24 mouse cellular contexts compared by ENCODE assay signal in genomic region chr16:90851621-90852334, GRCm38 (mm10). TPM values are rescaled to one million over a fixed set of nuclear protein-coding genes. Genes with fewer than 3 reads are reported as not detected.
DNase-seq lines count a peak whose midpoint lies in the region; ATAC-seq and TF ChIP-seq lines count a peak whose summit lies in the region.
"Had no signal": no experiment of that assay in that cellular context is flagged by ENCODE, and none has a peak within 500 bp of the region (broad histone marks: within the 10 kb centered on the region; RNA-seq: fewer than 3 reads in every experiment).

No protein-coding gene starts in this region.

- no peak for TF ChIP-seq CTCF in forebrain, postnatal 0 days (IDR thresholded peaks at IDR 0.05; ENCODE audit: low read depth)
- TF ChIP-seq CTCF in hindbrain, postnatal 0 days (IDR thresholded peaks at IDR 0.05; ENCODE audit: low read depth), result no peak

- peaks cover 62% of the 10 kb centered on the region for H3K4me1 ChIP-seq in forebrain, embryonic 10.5 days
- H3K4me1 ChIP-seq in forebrain, postnatal 0 days (ENCODE audit: insufficient read depth), result 0 out of 2 replicates have a peak, but pooled peaks cover 5% of the 10 kb centered on the region
- H3K4me1 ChIP-seq in limb, embryonic 12.5 days (replicated peaks), result peaks cover 57% of the 10 kb centered on the region
- H3K4me1 ChIP-seq in hindbrain, postnatal 0 days (ENCODE audit: insufficient read depth, low read length), result no peaks in the 10 kb centered on the region
- H3K4me1 ChIP-seq: hindbrain, embryonic 15.5 days; intestine, embryonic 15.5 days had no signal

- no peak for ATAC-seq in forebrain, postnatal 0 days
- ATAC-seq in limb, embryonic 12.5 days (ENCODE audit: insufficient number of reproducible peaks, insufficient read depth, low FRiP score, low TSS enrichment, low read depth), result peak; percentile 65; the same call in 1 of the 2 replicates
- no peak for ATAC-seq in hindbrain, postnatal 0 days
- ATAC-seq: intestine, embryonic 15.5 days; Patski had no signal

- no peak for DNase-seq in forebrain, embryonic 10.5 days (ENCODE audit: extremely low spot score, low spot score)
- no peak for DNase-seq in forebrain, postnatal 0 days
- DNase-seq in forelimb bud, embryonic 11.5 days (ENCODE audit: low read depth, low spot score), result peak; percentile 44
- no peak for DNase-seq in hindbrain, postnatal 0 days (ENCODE audit: low spot score)
- no peak for DNase-seq in layer of hippocampus, postnatal 25 days (ENCODE audit: extremely low spot score in 1 of 2, low spot score in 1 of 2)
- DNase-seq: adrenal gland, postnatal 10 days; adrenal gland, postnatal 36 days; cerebellum, adult 18-20 months; cerebellum, adult 9-10 months; gastrocnemius, postnatal 25 days; heart, adult 2 months; kidney, adult 11 months had no signal

- H3K9me3 ChIP-seq in forebrain, embryonic 10.5 days, result no peaks in the 10 kb centered on the region
- no peaks in the 10 kb centered on the region for H3K9me3 ChIP-seq in forebrain, postnatal 0 days (ENCODE audit: low read length)
- H3K9me3 ChIP-seq in limb, embryonic 12.5 days, result no peaks in the 10 kb centered on the region
- H3K9me3 ChIP-seq in hindbrain, postnatal 0 days (ENCODE audit: low read length), result no peaks in the 10 kb centered on the region
- H3K9me3 ChIP-seq: embryonic facial prominence, embryonic 15.5 days; forebrain, embryonic 12.5 days; forebrain, embryonic 15.5 days; G1E; hindbrain, embryonic 12.5 days; hindbrain, embryonic 15.5 days; intestine, embryonic 15.5 days had no signal

- H3K36me3 ChIP-seq in forebrain, embryonic 10.5 days (replicated peaks), result no peaks in the 10 kb centered on the region
- no peaks in the 10 kb centered on the region for H3K36me3 ChIP-seq in forebrain, postnatal 0 days (ENCODE audit: insufficient read depth)
- no peaks in the 10 kb centered on the region for H3K36me3 ChIP-seq in limb, embryonic 12.5 days
- H3K36me3 ChIP-seq in hindbrain, postnatal 0 days (ENCODE audit: insufficient read depth, low read length), result no peaks in the 10 kb centered on the region
- H3K36me3 ChIP-seq: embryonic facial prominence, embryonic 15.5 days; forebrain, embryonic 12.5 days; forebrain, embryonic 15.5 days; G1E; hindbrain, embryonic 12.5 days; hindbrain, embryonic 15.5 days; intestine, embryonic 15.5 days had no signal

- no peak overlapping the region for H3K4me2 ChIP-seq in forebrain, postnatal 0 days (ENCODE audit: low read depth)
- H3K4me2 ChIP-seq in limb, embryonic 12.5 days, result 0 out of 2 replicates have a peak overlapping the region, but pooled peaks have one; percentile 5
- H3K4me2 ChIP-seq in hindbrain, postnatal 0 days (ENCODE audit: low read depth, low read length), result no peak overlapping the region
- H3K4me2 ChIP-seq: embryonic facial prominence, embryonic 15.5 days; forebrain, embryonic 12.5 days; forebrain, embryonic 15.5 days; heart, embryonic 11.5 days; hindbrain, embryonic 12.5 days; hindbrain, embryonic 15.5 days; intestine, embryonic 15.5 days had no signal

- 42% methylated on average over 11 of the region's 11 CpGs for WGBS in forebrain, embryonic 10.5 days
- WGBS in forebrain, postnatal 0 days, result 46% methylated on average over 11 of the region's 11 CpGs
- WGBS in limb, embryonic 12.5 days, result 37% methylated on average over 11 of the region's 11 CpGs
- 64% methylated on average over 11 of the region's 11 CpGs for WGBS in hindbrain, postnatal 0 days

- no peak overlapping the region for H3K9ac ChIP-seq in forebrain, postnatal 0 days
- no peak overlapping the region for H3K9ac ChIP-seq in limb, embryonic 12.5 days (replicated peaks)
- H3K9ac ChIP-seq in hindbrain, postnatal 0 days (replicated peaks; ENCODE audit: low read length), result no peak overlapping the region
- H3K9ac ChIP-seq: embryonic facial prominence, embryonic 15.5 days; forebrain, embryonic 12.5 days; forebrain, embryonic 15.5 days; hindbrain, embryonic 12.5 days; hindbrain, embryonic 15.5 days; intestine, embryonic 15.5 days had no signal

- H3K27me3 ChIP-seq in forebrain, embryonic 10.5 days (ENCODE audit: poor library complexity, severe bottlenecking), result no peaks in the 10 kb centered on the region
- no peaks in the 10 kb centered on the region for H3K27me3 ChIP-seq in forebrain, postnatal 0 days (ENCODE audit: insufficient read depth, low read length)
- H3K27me3 ChIP-seq in limb, embryonic 12.5 days, result no peaks in the 10 kb centered on the region
- H3K27me3 ChIP-seq in hindbrain, postnatal 0 days (ENCODE audit: insufficient read depth, low read length), result no peaks in the 10 kb centered on the region; the same call in 1 of the 2 replicates
- H3K27me3 ChIP-seq: embryonic facial prominence, embryonic 15.5 days; forebrain, embryonic 12.5 days; forebrain, embryonic 15.5 days; hindbrain, embryonic 15.5 days; intestine, embryonic 15.5 days; Patski had no signal

- H3K27ac ChIP-seq in forebrain, embryonic 10.5 days, result peak overlapping the region; percentile 51; the same call in 1 of the 2 replicates
- no peak overlapping the region for H3K27ac ChIP-seq in forebrain, postnatal 0 days (ENCODE audit: low read depth, low read length)
- H3K27ac ChIP-seq in limb, embryonic 12.5 days, result peak overlapping the region; percentile 82
- no peak overlapping the region for H3K27ac ChIP-seq in hindbrain, postnatal 0 days
- H3K27ac ChIP-seq: embryonic facial prominence, embryonic 15.5 days; forebrain, embryonic 12.5 days; forebrain, embryonic 15.5 days; heart, adult 2 months; hindbrain, embryonic 15.5 days; intestine, embryonic 15.5 days had no signal

- no peak overlapping the region for H3K4me3 ChIP-seq in forebrain, embryonic 10.5 days
- no peak overlapping the region for H3K4me3 ChIP-seq in forebrain, postnatal 0 days (ENCODE audit: low read depth, low read length)
- no peak overlapping the region for H3K4me3 ChIP-seq in limb, embryonic 12.5 days (replicated peaks)
- no peak overlapping the region for H3K4me3 ChIP-seq in hindbrain, postnatal 0 days (ENCODE audit: low read length)
- H3K4me3 ChIP-seq: embryonic facial prominence, embryonic 15.5 days; forebrain, embryonic 12.5 days; forebrain, embryonic 15.5 days; heart, adult 2 months; hindbrain, embryonic 12.5 days; hindbrain, embryonic 15.5 days; intestine, embryonic 15.5 days had no signal

RNA-seq across cellular contexts. Expression of gene Eva1c, which starts 25.3 kb away (rescaled TPM):
- 0.33 and 0.48 TPM in 2 replicates for polyA plus RNA-seq in forebrain, embryonic 10.5 days (2016; fragmentation: Nextera tagmentation; extraction: Ambion mirVana)
- 4.0 TPM in 2 replicates for total RNA-seq in forebrain, postnatal 0 days (2014; rRNA removed)
- 3.4 TPM in 2 replicates for polyA plus RNA-seq in forebrain, postnatal 0 days (2015; fragmentation: Nextera tagmentation; extraction: Ambion mirVana)
- polyA plus RNA-seq in limb, embryonic 12.5 days (2016; fragmentation: Nextera tagmentation; extraction: Ambion mirVana), result 2.0 and 2.2 TPM in 2 replicates
- 2.3 and 9.4 TPM in 2 replicates for total RNA-seq in hindbrain, postnatal 0 days (2014; rRNA removed)
- polyA plus RNA-seq in hindbrain, postnatal 0 days (2015; fragmentation: Nextera tagmentation; extraction: Ambion mirVana), result 3.9 and 4.0 TPM in 2 replicates
- 1 to 10 TPM; 1.6 TPM for total RNA-seq in layer of hippocampus, postnatal 25 days (2021)
- total RNA-seq: CH12.LX; hematopoietic stem cell, adult 5-6 weeks had no signal
- polyA plus RNA-seq: G1E had no signal

RNA-seq across cellular contexts. Expression of gene Urb1, which starts 41.6 kb away (rescaled TPM):
- 13.4 and 13.8 TPM in 2 replicates for polyA plus RNA-seq in forebrain, embryonic 10.5 days (2016; fragmentation: Nextera tagmentation; extraction: Ambion mirVana)
- 12.7 and 19.0 TPM in 2 replicates for total RNA-seq in forebrain, postnatal 0 days (2014; rRNA removed)
- polyA plus RNA-seq in forebrain, postnatal 0 days (2015; fragmentation: Nextera tagmentation; extraction: Ambion mirVana), result 4.6 and 5.4 TPM in 2 replicates
- 12.7 and 15.0 TPM in 2 replicates for polyA plus RNA-seq in limb, embryonic 12.5 days (2016; fragmentation: Nextera tagmentation; extraction: Ambion mirVana)
- 14.5 and 17.6 TPM in 2 replicates for total RNA-seq in hindbrain, postnatal 0 days (2014; rRNA removed)
- polyA plus RNA-seq in hindbrain, postnatal 0 days (2015; fragmentation: Nextera tagmentation; extraction: Ambion mirVana), result 4.0 and 4.5 TPM in 2 replicates
- total RNA-seq in layer of hippocampus, postnatal 25 days (2021), result 10 to 100 TPM; 11.5 to 15.6 TPM

Comparison
In these comparisons a context has a peak if more than half of its experiments do, and no peak if none do; other contexts are left out.
1. H3K27ac ChIP-seq: peak in forebrain, embryonic 10.5 days (single experiment) and limb, embryonic 12.5 days (single experiment); none in forebrain, postnatal 0 days (single experiment) and hindbrain, postnatal 0 days (single experiment).